In the genomic region with DNA sequence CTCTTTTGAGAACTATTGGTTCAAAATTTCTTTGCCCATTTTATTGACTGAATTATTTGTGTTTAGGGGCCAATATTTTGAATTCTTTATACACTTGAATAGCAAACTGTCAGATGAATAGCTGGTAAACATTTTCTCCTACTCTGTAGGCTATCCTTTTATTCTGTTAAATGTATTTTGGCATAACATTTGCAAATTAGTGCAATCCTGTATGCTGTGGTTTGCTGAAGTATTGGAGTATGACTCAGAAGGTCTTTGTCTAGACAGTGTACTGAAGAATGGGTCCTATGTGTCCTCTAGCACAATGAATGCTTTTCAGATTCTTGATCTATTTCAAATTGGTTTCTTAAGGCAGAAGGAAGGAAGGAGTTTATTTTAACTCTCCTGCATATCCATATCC, we compare ENCODE assay signal across 29 mouse cellular contexts. TPM values are rescaled to one million over a fixed set of nuclear protein-coding genes. Genes with fewer than 3 reads are reported as not detected.
"Had no signal": no experiment of that assay in that cellular context is flagged by ENCODE, and none has a peak within 500 bp of the region (broad histone marks: within the 10 kb centered on the region; RNA-seq: fewer than 3 reads in every experiment).

No protein-coding gene starts in this region.

- H3K36me3 ChIP-seq: heart, embryonic 10.5 days; heart, embryonic 12.5 days; hindbrain, embryonic 10.5 days; hindbrain, embryonic 13.5 days; hindbrain, embryonic 15.5 days; limb, embryonic 10.5 days; limb, embryonic 12.5 days; liver, embryonic 13.5 days; liver, embryonic 15.5 days had no signal

- H3K4me3 ChIP-seq: gastrocnemius, adult 2 months; heart, embryonic 10.5 days; heart, embryonic 12.5 days; hindbrain, embryonic 10.5 days; hindbrain, embryonic 13.5 days; hindbrain, embryonic 15.5 days; layer of hippocampus, adult 2 months; left cerebral cortex, adult 2 months; limb, embryonic 10.5 days; limb, embryonic 12.5 days; liver, embryonic 13.5 days; liver, embryonic 15.5 days had no signal

- DNase-seq: gastrocnemius, adult 2 months; gastrocnemius, postnatal 10 days; gastrocnemius, postnatal 25 days; heart, adult 18-20 months; heart, postnatal 10 days; heart, postnatal 4 days; kidney, adult 18-20 months; kidney, adult 8-10 months; kidney, postnatal 10 days; kidney, postnatal 25 days; kidney, postnatal 4 days; liver; liver, embryonic 13.5 days had no signal

- H3K4me1 ChIP-seq: heart, embryonic 10.5 days; hindbrain, embryonic 10.5 days; hindbrain, embryonic 13.5 days; hindbrain, embryonic 15.5 days; limb, embryonic 10.5 days; limb, embryonic 12.5 days; liver, embryonic 13.5 days; liver, embryonic 15.5 days had no signal

- H3K4me2 ChIP-seq: heart, embryonic 12.5 days; hindbrain, embryonic 13.5 days; hindbrain, embryonic 15.5 days; limb, embryonic 12.5 days; liver, embryonic 11.5 days; liver, embryonic 13.5 days; liver, embryonic 15.5 days had no signal

- H3K9ac ChIP-seq: heart, embryonic 12.5 days; hindbrain, embryonic 13.5 days; hindbrain, embryonic 15.5 days; limb, embryonic 12.5 days; liver, embryonic 13.5 days; liver, embryonic 15.5 days had no signal

- H3K9me3 ChIP-seq: heart, embryonic 10.5 days; heart, embryonic 12.5 days; hindbrain, embryonic 10.5 days; hindbrain, embryonic 13.5 days; hindbrain, embryonic 15.5 days; limb, embryonic 10.5 days; limb, embryonic 12.5 days; liver, embryonic 13.5 days; liver, embryonic 15.5 days had no signal

- H3K27me3 ChIP-seq: heart, embryonic 12.5 days; hindbrain, embryonic 13.5 days; hindbrain, embryonic 15.5 days; limb, embryonic 12.5 days; liver, embryonic 13.5 days; liver, embryonic 15.5 days had no signal

- ATAC-seq: hindbrain, postnatal 0 days; intestine, postnatal 0 days had no signal

- H3K27ac ChIP-seq: gastrocnemius, adult 2 months; heart, embryonic 10.5 days; hindbrain, embryonic 10.5 days; hindbrain, embryonic 13.5 days; hindbrain, embryonic 15.5 days; hindbrain, postnatal 0 days; layer of hippocampus, adult 2 months; left cerebral cortex, adult 2 months; limb, embryonic 10.5 days; limb, embryonic 12.5 days; liver, embryonic 13.5 days; liver, embryonic 15.5 days had no signal

RNA-seq across cellular contexts. Expression of a gene that starts 2.4 kb away (rescaled TPM):
- polyA plus RNA-seq: intestine, embryonic 14.5 days; kidney, embryonic 14.5 days; kidney, embryonic 16.5 days; limb, embryonic 10.5 days; limb, embryonic 12.5 days; liver, embryonic 13.5 days; liver, embryonic 15.5 days had no signal
